Mouse (Mus musculus): ENCODE data around the gene Dbx2. TPM values are rescaled to one million over a fixed set of nuclear protein-coding genes. Genes with fewer than 3 reads are reported as not detected.

Gene Dbx2
- polyA plus RNA-seq, 1 experiment from 2014 or later, result 8.1 TPM

- Histone ChIP-seq H3K27ac (no peak overlapping the region), H3K9me3 (ENCODE audit: control insufficient read depth, low read length) (no peaks in the 10 kb centered on the region), H3K27me3 (ENCODE audit: control insufficient read depth, insufficient read depth, low read length) (0 out of 2 replicates have a peak, but pooled peaks cover 3% of the 10 kb centered on the region), H3K9ac (no peak overlapping the region), H3K4me1 (replicated peaks; ENCODE audit: control insufficient read depth, insufficient read depth, low read length) (no peaks in the 10 kb centered on the region), H3K36me3 (replicated peaks; ENCODE audit: control insufficient read depth, insufficient read depth) (no peaks in the 10 kb centered on the region), H3K4me2 (replicated peaks) (no peak overlapping the region), H3K4me3 (replicated peaks; ENCODE audit: low read length) (no peak overlapping the region)
- ATAC-seq (ENCODE audit: low FRiP score), result no peak; the same call in 1 of the 2 replicates
- no peak for DNase-seq (ENCODE audit: low spot score)
- 22% methylated on average over 8 of the region's 8 CpGs for WGBS
Observed at GRCm38 (mm10) chr15:95667209-95667608, 11.4 kb upstream of the Dbx2 start.

- 86% methylated on average over 4 of the region's 4 CpGs for WGBS
- H3K36me3 ChIP-seq (replicated peaks; ENCODE audit: control insufficient read depth, insufficient read depth), result no peaks in the 10 kb centered on the region
- H3K9me3 ChIP-seq (ENCODE audit: control insufficient read depth, low read length), result no peaks in the 10 kb centered on the region
- H3K9ac ChIP-seq, result no peak overlapping the region
- no peak overlapping the region for H3K27ac ChIP-seq
- no peak overlapping the region for H3K4me3 ChIP-seq (replicated peaks; ENCODE audit: low read length)
- no peak overlapping the region for H3K4me2 ChIP-seq (replicated peaks)
- no peak for DNase-seq (ENCODE audit: low spot score)
- no peaks in the 10 kb centered on the region for H3K4me1 ChIP-seq (replicated peaks; ENCODE audit: control insufficient read depth, insufficient read depth, low read length)
- ATAC-seq (ENCODE audit: low FRiP score), result no peak
- 0 out of 2 replicates have a peak, but pooled peaks cover 7% of the 10 kb centered on the region for H3K27me3 ChIP-seq (ENCODE audit: control insufficient read depth, insufficient read depth, low read length)
Observed at GRCm38 (mm10) chr15:95665002-95665401, 9.2 kb upstream of the Dbx2 start.

GRCm38 (mm10) chr15:95661718-95662117 lies 6.0 kb upstream of the Dbx2 start:
- Histone ChIP-seq H3K9me3 (ENCODE audit: control insufficient read depth, low read length) (no peaks in the 10 kb centered on the region), H3K27me3 (ENCODE audit: control insufficient read depth, insufficient read depth, low read length) (peaks cover 21% of the 10 kb centered on the region), H3K36me3 (replicated peaks; ENCODE audit: control insufficient read depth, insufficient read depth) (no peaks in the 10 kb centered on the region), H3K27ac (no peak overlapping the region), H3K4me2 (replicated peaks) (no peak overlapping the region), H3K9ac (no peak overlapping the region), H3K4me3 (replicated peaks; ENCODE audit: low read length) (no peak overlapping the region), H3K4me1 (replicated peaks; ENCODE audit: control insufficient read depth, insufficient read depth, low read length) (no peaks in the 10 kb centered on the region)
- 89% methylated on average over 2 of the region's 2 CpGs for WGBS
- ATAC-seq (ENCODE audit: low FRiP score) (no peak), DNase-seq (ENCODE audit: low spot score) (no peak)

- Histone ChIP-seq H3K4me2 (replicated peaks) (no peak overlapping the region), H3K36me3 (replicated peaks; ENCODE audit: control insufficient read depth, insufficient read depth) (no peaks in the 10 kb centered on the region), H3K9me3 (ENCODE audit: control insufficient read depth, low read length) (no peaks in the 10 kb centered on the region), H3K27ac (no peak overlapping the region), H3K4me3 (replicated peaks; ENCODE audit: low read length) (no peak overlapping the region), H3K9ac (no peak overlapping the region), H3K4me1 (replicated peaks; ENCODE audit: control insufficient read depth, insufficient read depth, low read length) (no peaks in the 10 kb centered on the region), H3K27me3 (ENCODE audit: control insufficient read depth, insufficient read depth, low read length) (peaks cover 35% of the 10 kb centered on the region)
- WGBS, result 89% methylated on average over 5 of the region's 5 CpGs
- ATAC-seq (ENCODE audit: low FRiP score) (no peak), DNase-seq (ENCODE audit: low spot score) (no peak)
Observed at GRCm38 (mm10) chr15:95660368-95660767, 4.6 kb upstream of the Dbx2 start.

GRCm38 (mm10) chr15:95654211-95654897 lies 1.4 kb downstream of the Dbx2 start:
- Histone ChIP-seq H3K27me3 (ENCODE audit: control insufficient read depth, insufficient read depth, low read length) (peaks cover 88% of the 10 kb centered on the region), H3K4me1 (replicated peaks; ENCODE audit: control insufficient read depth, insufficient read depth, low read length) (peaks cover 10% of the 10 kb centered on the region; the same call in 1 of the 2 replicates), H3K27ac (no peak overlapping the region), H3K36me3 (replicated peaks; ENCODE audit: control insufficient read depth, insufficient read depth) (no peaks in the 10 kb centered on the region), H3K9ac (0 out of 2 replicates have a peak overlapping the region, but pooled peaks have one; percentile 39), H3K4me2 (replicated peaks) (peak overlapping the region; percentile 63), H3K4me3 (replicated peaks; ENCODE audit: low read length) (peak overlapping the region; percentile 33), H3K9me3 (ENCODE audit: control insufficient read depth, low read length) (no peaks in the 10 kb centered on the region)
- 1% methylated on average over 49 of the region's 49 CpGs for WGBS
- DNase-seq (ENCODE audit: low spot score) (no peak), ATAC-seq (ENCODE audit: low FRiP score) (no peak)

- H3K4me3 ChIP-seq (replicated peaks; ENCODE audit: low read length), result peak overlapping the region; percentile 33
- WGBS, result 6% methylated on average over 6 of the region's 6 CpGs
- DNase-seq (ENCODE audit: low spot score) (no peak), ATAC-seq (ENCODE audit: low FRiP score) (no peak)
- H3K4me1 ChIP-seq (replicated peaks; ENCODE audit: control insufficient read depth, insufficient read depth, low read length), result peaks cover 10% of the 10 kb centered on the region; the same call in 1 of the 2 replicates
- H3K27ac ChIP-seq, result no peak overlapping the region
- H3K9me3 ChIP-seq (ENCODE audit: control insufficient read depth, low read length), result no peaks in the 10 kb centered on the region
- H3K36me3 ChIP-seq (replicated peaks; ENCODE audit: control insufficient read depth, insufficient read depth), result no peaks in the 10 kb centered on the region
- peak overlapping the region; percentile 63 for H3K4me2 ChIP-seq (replicated peaks)
- H3K27me3 ChIP-seq (ENCODE audit: control insufficient read depth, insufficient read depth, low read length), result peaks cover 90% of the 10 kb centered on the region
- 0 out of 2 replicates have a peak overlapping the region, but pooled peaks have one; percentile 39 for H3K9ac ChIP-seq
Observed at GRCm38 (mm10) chr15:95653812-95654210, 1.9 kb downstream of the Dbx2 start.

GRCm38 (mm10) chr15:95652898-95653707 lies 2.7 kb downstream of the Dbx2 start:
- H3K4me3 ChIP-seq (replicated peaks; ENCODE audit: low read length), result no peak overlapping the region

GRCm38 (mm10) chr15:95651824-95652223 lies 3.9 kb downstream of the Dbx2 start:
- Histone ChIP-seq H3K9ac (no peak overlapping the region), H3K4me1 (replicated peaks; ENCODE audit: control insufficient read depth, insufficient read depth, low read length) (peaks cover 10% of the 10 kb centered on the region; the same call in 1 of the 2 replicates), H3K27ac (no peak overlapping the region), H3K36me3 (replicated peaks; ENCODE audit: control insufficient read depth, insufficient read depth) (no peaks in the 10 kb centered on the region), H3K9me3 (ENCODE audit: control insufficient read depth, low read length) (no peaks in the 10 kb centered on the region), H3K4me3 (replicated peaks; ENCODE audit: low read length) (no peak overlapping the region), H3K4me2 (replicated peaks) (no peak overlapping the region), H3K27me3 (ENCODE audit: control insufficient read depth, insufficient read depth, low read length) (peaks cover 98% of the 10 kb centered on the region)
- DNase-seq (ENCODE audit: low spot score) (no peak), ATAC-seq (ENCODE audit: low FRiP score) (no peak)
- WGBS, result 5% methylated on average over 3 of the region's 3 CpGs

More at GRCm38 (mm10) chr15:95652898-95653707, 2.7 kb downstream of the Dbx2 start:
- peaks cover 10% of the 10 kb centered on the region; the same call in 1 of the 2 replicates for H3K4me1 ChIP-seq (replicated peaks; ENCODE audit: control insufficient read depth, insufficient read depth, low read length)
- ATAC-seq (ENCODE audit: low FRiP score) (no peak), DNase-seq (ENCODE audit: low spot score) (no peak)
- H3K36me3 ChIP-seq (replicated peaks; ENCODE audit: control insufficient read depth, insufficient read depth), result no peaks in the 10 kb centered on the region
- 2% methylated on average over 23 of the region's 23 CpGs for WGBS
- no peak overlapping the region for H3K9ac ChIP-seq
- H3K4me2 ChIP-seq (replicated peaks), result no peak overlapping the region
- no peak overlapping the region for H3K27ac ChIP-seq
- peaks cover 93% of the 10 kb centered on the region for H3K27me3 ChIP-seq (ENCODE audit: control insufficient read depth, insufficient read depth, low read length)
- H3K9me3 ChIP-seq (ENCODE audit: control insufficient read depth, low read length), result no peaks in the 10 kb centered on the region

- ATAC-seq (ENCODE audit: low FRiP score) (no peak), DNase-seq (ENCODE audit: low spot score) (no peak)
- H3K36me3 ChIP-seq (replicated peaks; ENCODE audit: control insufficient read depth, insufficient read depth), result no peaks in the 10 kb centered on the region
Observed at GRCm38 (mm10) chr15:95643505-95644029, 12.2 kb downstream of the Dbx2 start.

More at GRCm38 (mm10) chr15:95643505-95644029, 12.2 kb downstream of the Dbx2 start:
- no peaks in the 10 kb centered on the region for H3K9me3 ChIP-seq (ENCODE audit: control insufficient read depth, low read length)
- H3K4me1 ChIP-seq (replicated peaks; ENCODE audit: control insufficient read depth, insufficient read depth, low read length), result 0 out of 2 replicates have a peak, but pooled peaks cover 3% of the 10 kb centered on the region
- no peak overlapping the region for H3K4me2 ChIP-seq (replicated peaks)
- H3K27me3 ChIP-seq (ENCODE audit: control insufficient read depth, insufficient read depth, low read length), result peaks cover 98% of the 10 kb centered on the region
- H3K4me3 ChIP-seq (replicated peaks; ENCODE audit: low read length), result no peak overlapping the region
- H3K9ac ChIP-seq, result no peak overlapping the region
- H3K27ac ChIP-seq, result no peak overlapping the region
- 44% methylated on average over 15 of the region's 15 CpGs for WGBS

All from hindbrain, embryonic 14.5 days (tissue).